Mouse (Mus musculus) olfactory bulb, adult 2 months (tissue): ENCODE data around the gene Fto. TPM values are rescaled to one million over a fixed set of nuclear protein-coding genes. Genes with fewer than 3 reads are reported as not detected.

Source experiments
- H3K27ac ChIP-seq: fragments of 200-500 bp; 2 replicates; pipeline ENCODE4 v1.5.1; 2012; ENCODE audit warnings: low read depth, low read length; ENCODE audit not compliant: insufficient read depth
- H3K4me1 ChIP-seq: fragments of 200-500 bp; 2 replicates; pipeline ENCODE4 v1.6.1; 2012; ENCODE audit warnings: low read length; ENCODE audit not compliant: control insufficient read depth, insufficient read depth
- H3K4me3 ChIP-seq: fragments of 200-500 bp; 2 replicates; pipeline ENCODE4 v1.5.1; 2012; ENCODE audit warnings: mild to moderate bottlenecking, low read depth, low read length, moderate library complexity; ENCODE audit not compliant: insufficient read depth
- CTCF ChIP-seq: fragments of 200-500 bp; IDR thresholded peaks from 2 replicates; pipeline ENCODE4 v1.5.1; 2012; ENCODE audit warnings: low read depth, mild to moderate bottlenecking, low read length, moderate library complexity; ENCODE audit not compliant: insufficient read depth
- POLR2A ChIP-seq: fragments of 200-500 bp; IDR thresholded peaks from 2 replicates; pipeline ENCODE4 v1.6.1; 2012; ENCODE audit warnings: mild to moderate bottlenecking, low read depth, low read length, moderate library complexity; ENCODE audit not compliant: insufficient read depth
- WGBS: fragments of 180-500 bp; shearing (Covaris S2); methylation state at CpG from one replicate; pipeline ENCODE4 v1.1.7; 2018; 5-methylcytosine and 5-hydroxymethylcytosine counted together
- polyA plus RNA-seq: library from polyadenylated mRNA; stranded (reverse); fragments of >200 nt; gene quantifications from 2 replicates; pipeline ENCODE4 v1.2.4, GENCODE M21; 2012; ENCODE audit warnings: low replicate concordance; ENCODE audit not compliant: missing spikeins, insufficient read depth, insufficient read length

Fto gene
- polyA plus RNA-seq, 1 experiment, result not detected

GRCm38 (mm10) chr8:91474731-91475279 lies 161.5 kb downstream of the Fto start:
- Histone ChIP-seq H3K4me1 (peaks cover 3% of the 10 kb centered on the region; the same call in 1 of the 2 replicates), H3K4me3 (no peak overlapping the region)
- 80% methylated on average over 6 of the region's 6 CpGs for WGBS

GRCm38 (mm10) chr8:91476988-91477387 lies 163.7 kb downstream of the Fto start:
- no peak for TF ChIP-seq POLR2A
- TF ChIP-seq CTCF, result no peak
- Histone ChIP-seq H3K4me1 (peaks cover 3% of the 10 kb centered on the region; the same call in 1 of the 2 replicates), H3K27ac (no peak overlapping the region), H3K4me3 (no peak overlapping the region)
- 80% methylated on average over 5 of the region's 5 CpGs for WGBS

More at GRCm38 (mm10) chr8:91474731-91475279, 161.5 kb downstream of the Fto start:
- TF ChIP-seq POLR2A, result no peak
- TF ChIP-seq CTCF, result no peak
- H3K27ac ChIP-seq, result no peak overlapping the region

- 77% methylated on average over 10 of the region's 10 CpGs for WGBS
Observed at GRCm38 (mm10) chr8:91477471-91477870, 164.1 kb downstream of the Fto start.

GRCm38 (mm10) chr8:91482511-91482910 lies 169.2 kb downstream of the Fto start:
- no peak overlapping the region for H3K27ac ChIP-seq
- H3K4me3 ChIP-seq, result no peak overlapping the region
- WGBS, result 90% methylated on average over 9 of the region's 9 CpGs
- TF ChIP-seq CTCF (no peak), POLR2A (no peak)
- H3K4me1 ChIP-seq, result peaks cover 2% of the 10 kb centered on the region; the same call in 1 of the 2 replicates

More at GRCm38 (mm10) chr8:91477471-91477870, 164.1 kb downstream of the Fto start:
- TF ChIP-seq POLR2A (no peak), CTCF (no peak)
- peaks cover 3% of the 10 kb centered on the region; the same call in 1 of the 2 replicates for H3K4me1 ChIP-seq
- no peak overlapping the region for H3K27ac ChIP-seq
- H3K4me3 ChIP-seq, result no peak overlapping the region

GRCm38 (mm10) chr8:91486394-91486793 lies 173.1 kb downstream of the Fto start:
- Histone ChIP-seq H3K27ac (no peak overlapping the region), H3K4me3 (no peak overlapping the region), H3K4me1 (no peaks in the 10 kb centered on the region)
- 94% methylated on average over 4 of the region's 4 CpGs for WGBS
- TF ChIP-seq CTCF (no peak), POLR2A (no peak)

- TF ChIP-seq POLR2A, result no peak
- TF ChIP-seq CTCF, result no peak
- WGBS, result 87% methylated on average over 2 of the region's 2 CpGs
- Histone ChIP-seq H3K4me3 (no peak overlapping the region), H3K27ac (no peak overlapping the region), H3K4me1 (no peaks in the 10 kb centered on the region)
Observed at GRCm38 (mm10) chr8:91487456-91487855, 174.1 kb downstream of the Fto start.

- Histone ChIP-seq H3K4me1 (no peaks in the 10 kb centered on the region), H3K27ac (no peak overlapping the region), H3K4me3 (no peak overlapping the region)
- TF ChIP-seq CTCF, result no peak
- no peak for TF ChIP-seq POLR2A
- 78% methylated on average over 13 of the region's 13 CpGs for WGBS
Observed at GRCm38 (mm10) chr8:91488086-91488783, 174.9 kb downstream of the Fto start.

GRCm38 (mm10) chr8:91488784-91489450 lies 175.6 kb downstream of the Fto start:
- H3K27ac ChIP-seq, result no peak overlapping the region
- no peak overlapping the region for H3K4me3 ChIP-seq
- 94% methylated on average over 10 of the region's 10 CpGs for WGBS
- TF ChIP-seq POLR2A (no peak), CTCF (no peak)
- H3K4me1 ChIP-seq, result no peaks in the 10 kb centered on the region

- TF ChIP-seq POLR2A, result no peak
- no peak for TF ChIP-seq CTCF
- H3K4me3 ChIP-seq, result no peak overlapping the region
- 78% methylated on average over 5 of the region's 5 CpGs for WGBS
- no peak overlapping the region for H3K27ac ChIP-seq
- no peaks in the 10 kb centered on the region for H3K4me1 ChIP-seq
Observed at GRCm38 (mm10) chr8:91490065-91490464, 176.7 kb downstream of the Fto start.
